Mouse (Mus musculus) heart, embryonic 16.5 days (tissue): ENCODE data around the gene Kazald1. TPM values are rescaled to one million over a fixed set of nuclear protein-coding genes. Genes with fewer than 3 reads are reported as not detected.

Experiments
- ATAC-seq: fragments of 200-750 bp; cut with Nextera tagmentation; replicated peaks from 2 replicates; pipeline ENCODE4 v1.8.0; 2017; ENCODE audit warnings: moderate number of reproducible peaks; ENCODE audit not compliant: insufficient read depth, low FRiP score; ENCODE audit errors: extremely low read depth
- H3K27ac ChIP-seq: fragments of 300-500 bp; sonication (generic); 2 replicates; pipeline ENCODE4 v1.5.1; 2014; ENCODE audit warnings: mild to moderate bottlenecking, low read length, control low read depth, moderate library complexity
- H3K27me3 ChIP-seq: fragments of 300-500 bp; sonication (generic); 2 replicates; pipeline ENCODE4 v1.6.1; 2014; ENCODE audit warnings: low read length, mixed read lengths; ENCODE audit not compliant: control insufficient read depth, insufficient read depth
- H3K36me3 ChIP-seq: fragments of 300-500 bp; sonication (generic); 2 replicates; pipeline ENCODE4 v1.6.1; 2014; ENCODE audit not compliant: control insufficient read depth, insufficient read depth
- H3K4me1 ChIP-seq: fragments of 300-500 bp; sonication (generic); 2 replicates; pipeline ENCODE4 v1.6.1; 2014; ENCODE audit warnings: low read length, mixed read lengths; ENCODE audit not compliant: control insufficient read depth, insufficient read depth
- H3K4me2 ChIP-seq: fragments of 300-500 bp; sonication (generic); 2 replicates; pipeline ENCODE4 v1.6.1; 2014; ENCODE audit warnings: low read depth, mild to moderate bottlenecking, control low read depth, low read length
- H3K4me3 ChIP-seq: fragments of 300-500 bp; sonication (generic); 2 replicates; pipeline ENCODE4 v1.5.1; 2014; ENCODE audit warnings: mild to moderate bottlenecking, control low read depth, low read length
- H3K9ac ChIP-seq: fragments of 300-500 bp; sonication (generic); 2 replicates; pipeline ENCODE4 v1.6.1; 2014; ENCODE audit warnings: low read length, control low read depth
- H3K9me3 ChIP-seq: fragments of 300-500 bp; sonication (generic); replicated peaks from 2 replicates; pipeline ENCODE4 v1.6.1; 2016; ENCODE audit warnings: low read length; ENCODE audit not compliant: control insufficient read depth
- WGBS: fragments of 180-500 bp; shearing (Covaris S2); extraction: QIAGEN DNeasy Blood & Tissue Kit; methylation state at CpG from one replicate; pipeline ENCODE4 v1.1.7; 2014; 5-methylcytosine and 5-hydroxymethylcytosine counted together
- polyA plus RNA-seq: library from polyadenylated mRNA; unstranded; fragments of >200 nt; fragmentation: Nextera tagmentation; extraction: Ambion mirVana; gene quantifications from 2 replicates; pipeline ENCODE4 v1.2.1, GENCODE M21; 2015

Kazald1 gene
- polyA plus RNA-seq, 1 experiment from 2014 or later: 13.0 TPM

- Histone ChIP-seq H3K27me3 (no peaks in the 10 kb centered on the region; the same call in 1 of the 2 replicates), H3K4me2 (no peak overlapping the region), H3K36me3 (no peaks in the 10 kb centered on the region), H3K9me3 (no peaks in the 10 kb centered on the region), H3K4me1 (no peaks in the 10 kb centered on the region), H3K9ac (no peak overlapping the region), H3K4me3 (no peak overlapping the region), H3K27ac (no peak overlapping the region)
- 44% methylated on average over 2 of the region's 3 CpGs for WGBS
- no peak for ATAC-seq
Observed at GRCm38 (mm10) chr19:45114772-45115171, 39.7 kb downstream of the Kazald1 start.

DNA sequence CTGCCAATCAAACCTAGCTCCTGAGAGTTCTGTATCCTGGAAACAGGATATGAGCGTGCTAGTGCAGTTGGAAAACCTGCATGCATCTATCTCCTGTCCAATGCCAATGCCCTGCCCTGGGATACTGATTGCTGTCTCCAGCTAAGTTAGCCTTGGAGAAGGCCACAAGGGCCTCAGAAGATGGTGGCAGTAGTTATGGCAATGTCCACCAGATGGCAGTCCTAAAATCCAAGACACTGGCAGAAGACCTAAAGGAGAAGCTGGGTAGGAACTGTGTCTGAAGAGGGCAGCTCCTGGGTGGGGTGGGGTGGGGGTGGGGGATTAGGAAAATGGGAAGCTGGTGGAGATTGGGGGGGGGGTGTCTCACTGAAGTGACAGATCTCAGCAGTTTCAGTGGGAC is 41.8 kb downstream of the Kazald1 start:
- Histone ChIP-seq H3K27me3 (no peaks in the 10 kb centered on the region; the same call in none of the 2 replicates), H3K4me3 (no peak overlapping the region), H3K36me3 (no peaks in the 10 kb centered on the region), H3K27ac (no peak overlapping the region), H3K4me1 (no peaks in the 10 kb centered on the region), H3K9ac (no peak overlapping the region), H3K9me3 (no peaks in the 10 kb centered on the region), H3K4me2 (no peak overlapping the region)
- ATAC-seq: no peak
- 50% methylated on average over 1 of the region's 1 CpGs for WGBS

Other genes starting within 250 kb of the Kazald1 start
- gene Slf2, start 144.1 kb upstream of the Kazald1 start, polyA plus RNA-seq: 30.9 and 35.5 TPM in 2 replicates
- 0.79 and 0.94 TPM in 2 replicates for gene Sema4g, start 86.1 kb upstream of the Kazald1 start, polyA plus RNA-seq
- 23.2 and 24.5 TPM in 2 replicates for gene Twnk, start 69.6 kb upstream of the Kazald1 start, polyA plus RNA-seq
- 64.4 and 68.6 TPM in 2 replicates for gene Mrpl43, start 68.8 kb upstream of the Kazald1 start, polyA plus RNA-seq
- 38.0 and 45.8 TPM in 2 replicates for gene Lzts2, start 60.8 kb upstream of the Kazald1 start, polyA plus RNA-seq
- 0.14 and 0.25 TPM in 2 replicates for gene Pdzd7, start 29.5 kb upstream of the Kazald1 start, polyA plus RNA-seq
- gene Sfxn3, start 27.7 kb upstream of the Kazald1 start, polyA plus RNA-seq: 16.2 and 19.0 TPM in 2 replicates
- gene Tlx1, start 75.4 kb downstream of the Kazald1 start, polyA plus RNA-seq: 0.28 and 0.87 TPM in 2 replicates
- not detected in 2 replicates for gene Lbx1, start 160.6 kb downstream of the Kazald1 start, polyA plus RNA-seq